Mouse (Mus musculus): ENCODE data around the gene 1110004F10Rik.
"Not testable (repeated sequence)": the region's sequence is repeated elsewhere in the genome, so short reads cannot be mapped to it uniquely, and the experiment has no call there.

Gene 1110004F10Rik

DNA sequence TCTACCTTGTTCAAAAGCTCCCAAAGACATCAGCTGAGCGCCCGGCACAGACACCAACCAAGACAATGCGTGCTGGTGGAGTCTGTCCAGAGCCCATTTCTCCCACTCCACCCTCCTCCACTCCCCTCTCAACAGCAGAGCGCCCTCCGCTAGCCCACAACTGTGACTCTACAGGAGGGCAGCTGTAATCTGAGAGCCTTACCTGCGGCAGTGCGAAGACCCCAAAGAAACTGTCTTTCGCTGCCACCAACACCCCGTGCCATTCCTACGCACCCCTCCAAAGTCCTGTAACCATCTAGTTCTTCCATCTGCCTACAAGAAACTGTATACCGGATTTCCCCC, at the start of gene 1110004F10Rik:
TSS of gene 1110004F10Rik (plus strand) at position 202 of the 342 bp plus-strand sequence.
- in situ Hi-C loops (cut with MboI, MseI), result loop anchor here (10.0 kb wide), 1 partner anchor 814 kb away; no protein-coding TSS in a partner anchor

DNA sequence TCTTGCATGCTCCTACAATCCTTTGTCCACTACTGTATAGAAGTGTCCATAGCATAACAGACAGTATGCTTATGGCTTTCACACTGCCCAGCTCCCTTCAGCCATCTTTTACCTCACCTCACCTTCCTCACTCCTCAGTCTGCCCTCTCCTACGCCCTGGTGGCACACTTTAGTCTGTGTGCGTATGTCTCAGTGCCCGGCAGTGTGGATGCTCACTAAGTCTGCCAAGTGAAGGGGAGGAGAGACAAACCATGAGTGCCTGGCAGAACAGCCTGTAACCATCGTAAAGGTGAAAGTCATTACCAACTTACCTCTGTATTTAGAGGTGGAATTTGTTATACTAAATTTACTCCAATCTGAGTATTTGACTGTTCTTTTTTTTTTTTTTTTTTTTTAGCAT, 36.5 kb upstream of the 1110004F10Rik start:
- in situ Hi-C loops (cut with MboI, MseI), result no loop called here

DNA sequence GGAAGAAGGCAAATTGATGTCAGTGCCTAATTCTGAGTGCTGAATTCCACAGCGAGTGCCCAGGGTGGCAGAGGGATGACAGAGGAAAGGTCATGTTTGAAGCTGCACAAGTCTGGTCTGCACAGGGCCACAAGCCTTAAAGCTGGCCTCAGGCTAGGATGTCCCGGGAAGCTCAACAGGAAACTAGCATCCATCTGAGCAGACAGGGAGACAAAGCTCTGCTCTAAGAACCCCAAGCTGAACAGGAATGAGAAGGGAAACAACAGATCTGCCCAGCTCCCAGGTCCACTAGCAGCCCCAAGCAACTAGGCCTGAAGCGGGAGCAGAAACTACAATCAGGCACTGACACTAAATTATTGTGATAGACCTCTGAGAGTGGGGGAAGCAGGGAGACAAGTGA, 9.2 kb upstream of the 1110004F10Rik start:
- in situ Hi-C loops (cut with MboI, MseI), result loop anchor here (10.0 kb wide), 1 partner anchor 805 kb away; no protein-coding TSS in a partner anchor

DNA sequence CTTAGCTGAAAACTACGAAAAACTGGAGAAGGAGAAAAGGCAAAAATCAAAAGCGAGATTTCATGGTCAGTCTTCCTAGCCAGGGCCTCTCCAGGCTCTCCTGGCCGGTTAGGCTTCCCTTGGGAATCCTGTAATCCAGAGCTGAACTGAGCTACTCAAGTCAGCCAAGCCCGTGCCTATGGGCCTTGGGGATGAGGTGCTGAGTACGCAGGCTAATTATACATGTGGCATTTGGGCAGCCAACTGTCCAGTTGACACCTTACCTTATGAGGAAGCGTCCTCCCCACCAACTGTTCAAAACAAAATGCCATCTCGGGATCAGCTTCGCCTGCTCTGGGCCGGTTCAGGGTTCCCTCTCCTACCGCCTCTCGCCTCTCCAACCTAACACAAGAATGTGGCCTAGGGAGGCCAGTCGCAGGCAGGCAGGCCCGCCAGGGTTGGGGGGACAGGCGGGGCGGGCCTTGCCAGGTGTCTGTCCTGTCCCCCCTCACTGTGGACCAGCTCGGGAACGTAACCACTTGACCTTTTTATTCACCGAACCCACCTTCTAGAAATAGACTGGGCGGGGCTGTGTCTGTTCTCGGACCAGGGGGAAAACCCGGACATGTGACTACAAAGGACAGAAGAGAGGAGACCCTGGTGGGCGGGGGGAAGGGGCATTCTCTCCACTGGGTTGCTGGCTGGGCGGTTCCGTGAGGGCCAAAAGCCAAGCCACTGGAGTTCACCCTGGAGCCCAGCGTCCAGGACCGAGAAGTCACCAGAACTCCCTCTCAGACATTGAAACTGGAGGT, 8.4 kb upstream of the 1110004F10Rik start:
- in situ Hi-C loops (cut with MboI, MseI), result loop anchor here (10.0 kb wide), 1 partner anchor 806 kb away; no protein-coding TSS in a partner anchor

DNA sequence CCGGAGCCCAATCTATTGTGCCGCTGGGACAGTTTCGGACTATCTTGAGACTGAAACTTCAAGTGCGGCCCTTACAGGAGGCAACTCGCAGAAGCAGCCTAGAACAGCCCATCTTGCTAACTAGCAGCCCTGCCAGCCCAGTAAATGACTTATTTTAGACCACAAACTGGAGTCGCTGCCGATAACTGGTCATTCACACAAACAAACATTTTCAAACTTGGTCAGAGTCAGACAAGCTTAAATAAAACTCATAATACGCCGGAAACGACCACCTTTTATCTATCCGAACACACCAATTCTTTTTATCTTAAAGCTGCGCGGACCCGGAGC, 7.8 kb upstream of the 1110004F10Rik start:
- in situ Hi-C loops (cut with MboI, MseI), result loop anchor here (10.0 kb wide), 1 partner anchor 807 kb away; no protein-coding TSS in a partner anchor

DNA sequence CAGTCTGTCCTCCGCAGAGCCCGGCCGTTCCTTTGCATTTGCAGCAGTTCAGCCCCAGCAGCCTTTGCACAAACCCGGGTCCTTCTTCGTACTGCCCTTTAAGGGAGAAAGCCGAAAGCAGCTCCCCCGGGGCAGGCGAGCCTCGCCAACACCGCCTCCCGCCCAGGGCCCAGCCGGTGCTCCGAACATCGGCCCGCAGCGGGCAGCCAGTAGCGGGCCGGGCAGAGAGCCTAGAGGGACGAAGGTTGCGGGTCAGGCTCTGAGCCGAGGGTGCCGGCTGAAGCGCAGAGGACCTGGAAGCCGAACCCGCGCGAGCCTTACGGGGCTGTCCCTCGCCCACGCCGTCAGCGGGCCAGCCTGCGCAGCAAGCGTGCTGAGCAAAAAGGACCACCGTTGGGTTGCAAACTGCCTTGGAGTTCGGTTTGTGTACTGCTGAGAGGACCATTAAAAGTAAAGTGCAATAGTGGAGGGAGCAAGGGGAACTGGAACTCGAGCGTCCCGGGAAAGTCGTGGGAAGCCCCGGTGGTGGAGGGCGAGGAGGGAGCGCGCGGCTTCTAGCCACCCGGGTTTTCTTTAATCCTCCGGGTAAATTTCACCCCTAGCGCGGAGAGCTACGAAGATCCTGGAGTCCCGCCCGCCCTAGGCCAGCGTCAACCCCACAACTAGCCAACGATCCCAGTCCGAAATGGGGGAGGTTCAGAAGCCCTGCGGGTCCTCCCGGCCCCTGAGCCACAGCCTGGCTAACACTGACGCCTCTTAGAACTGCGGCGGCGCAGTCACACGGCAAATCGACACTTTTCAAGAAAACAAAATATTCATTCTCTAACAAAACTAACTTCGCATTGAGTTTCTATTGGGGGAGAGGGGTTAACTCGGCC, 7.2 kb upstream of the 1110004F10Rik start:
- in situ Hi-C loops (cut with MboI, MseI), result loop anchor here (10.0 kb wide), 1 partner anchor 807 kb away; no protein-coding TSS in a partner anchor

DNA sequence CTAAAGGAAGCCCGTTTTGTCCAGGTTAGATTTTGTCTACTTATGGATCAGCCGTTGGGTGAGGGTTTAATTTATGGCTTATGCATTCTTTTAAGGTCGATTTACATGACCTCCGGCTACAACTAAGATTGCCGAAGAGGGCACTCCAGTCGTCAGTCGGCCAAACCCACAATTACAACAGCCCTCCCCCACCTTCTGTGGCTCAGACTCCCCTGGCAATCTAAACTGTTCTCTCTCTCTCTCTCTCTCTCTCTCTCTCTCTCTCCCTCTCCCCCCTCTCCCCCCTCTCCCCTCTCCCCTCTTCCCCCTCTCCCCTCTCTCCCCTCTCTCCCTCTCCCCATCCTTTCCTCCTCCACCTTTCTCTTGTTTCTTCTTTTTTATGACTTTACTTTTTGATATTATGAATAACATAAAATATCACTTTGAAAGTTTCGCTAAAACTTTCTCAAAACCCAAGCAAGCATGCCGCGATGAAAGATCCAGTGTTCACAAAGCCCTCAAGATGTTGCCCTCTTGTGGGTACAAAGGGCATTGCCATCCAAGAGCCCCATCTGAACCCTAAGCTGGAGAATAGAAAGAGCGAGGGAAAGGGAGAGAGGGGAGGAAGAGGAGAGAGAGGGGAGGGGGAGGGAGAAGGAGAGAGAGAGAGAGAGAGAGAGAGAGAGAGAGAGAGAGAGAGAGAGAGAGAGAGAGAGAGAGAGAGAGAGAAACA, 6.4 kb upstream of the 1110004F10Rik start:
- in situ Hi-C loops (cut with MboI, MseI), result loop anchor here (10.0 kb wide), 1 partner anchor 808 kb away; no protein-coding TSS in a partner anchor

DNA sequence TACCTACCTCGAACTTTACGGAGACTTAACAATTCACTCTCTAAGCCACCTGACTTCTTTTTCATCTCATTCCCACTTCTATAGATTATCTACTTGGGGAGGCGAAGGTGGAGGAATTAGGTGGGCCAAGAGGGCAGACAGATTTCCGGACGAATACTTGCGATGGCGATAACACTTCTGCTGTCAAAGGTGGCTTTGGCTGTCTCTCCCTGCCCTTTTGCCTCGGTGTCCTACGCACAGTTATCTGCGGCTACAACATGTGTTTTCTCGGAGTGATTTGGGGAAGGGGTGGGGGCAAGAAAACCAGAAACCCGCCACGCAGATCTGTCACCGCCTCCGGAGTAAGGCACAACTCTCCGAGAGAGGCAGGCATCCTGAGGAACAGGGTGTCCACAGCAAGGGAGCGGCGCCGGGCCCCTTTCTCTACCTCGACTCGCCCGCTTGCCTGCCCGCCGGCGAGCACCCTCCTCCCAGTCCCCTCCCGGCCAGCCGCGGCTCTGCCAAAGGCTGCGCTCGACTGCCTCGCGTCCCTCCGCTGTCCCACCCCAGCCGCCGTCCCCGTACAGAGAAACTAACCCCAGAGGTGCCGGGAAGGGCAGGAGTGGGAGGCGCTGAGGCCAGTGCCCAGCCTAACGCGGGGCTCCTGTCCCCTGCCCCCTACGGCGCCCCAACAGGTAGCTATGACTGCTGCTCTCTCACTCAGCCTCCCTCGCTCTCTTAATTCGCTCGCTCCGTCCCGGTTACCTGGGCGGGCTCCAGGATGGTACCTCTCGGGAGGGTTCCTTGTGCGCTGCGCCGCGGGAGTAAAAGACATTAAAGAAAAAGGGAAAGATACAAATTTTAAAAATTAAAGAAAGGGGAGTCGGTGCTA, 5.6 kb upstream of the 1110004F10Rik start:
- in situ Hi-C loops (cut with MboI, MseI), result loop anchor here (10.0 kb wide), 1 partner anchor 809 kb away; no protein-coding TSS in a partner anchor

DNA sequence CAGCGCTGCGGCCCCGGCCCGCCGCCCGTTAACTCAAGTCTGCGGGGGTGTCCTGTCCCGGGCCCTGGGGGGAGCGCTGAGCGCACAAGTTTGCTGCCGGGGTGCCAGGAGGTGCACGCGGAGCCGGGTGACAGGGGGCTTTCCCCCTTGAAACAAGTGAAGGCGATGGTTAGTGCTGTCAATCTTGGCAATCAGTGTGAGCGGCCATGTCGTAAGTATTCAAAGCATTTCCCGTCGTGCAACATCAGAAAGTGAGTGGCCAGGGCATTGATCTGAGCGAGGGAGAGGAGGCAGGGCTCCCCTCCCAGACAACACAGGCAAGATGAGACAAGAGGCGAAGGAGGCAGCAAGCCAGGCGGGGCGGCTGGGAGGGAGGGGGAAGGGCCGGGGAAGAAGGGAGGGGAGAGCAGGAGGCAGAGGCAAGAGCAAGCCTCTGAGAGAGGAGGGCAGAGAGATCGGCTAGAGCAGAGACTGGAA, 4.9 kb upstream of the 1110004F10Rik start:
- in situ Hi-C loops (cut with MboI, MseI), result loop anchor here (10.0 kb wide), 1 partner anchor 810 kb away; no protein-coding TSS in a partner anchor

DNA sequence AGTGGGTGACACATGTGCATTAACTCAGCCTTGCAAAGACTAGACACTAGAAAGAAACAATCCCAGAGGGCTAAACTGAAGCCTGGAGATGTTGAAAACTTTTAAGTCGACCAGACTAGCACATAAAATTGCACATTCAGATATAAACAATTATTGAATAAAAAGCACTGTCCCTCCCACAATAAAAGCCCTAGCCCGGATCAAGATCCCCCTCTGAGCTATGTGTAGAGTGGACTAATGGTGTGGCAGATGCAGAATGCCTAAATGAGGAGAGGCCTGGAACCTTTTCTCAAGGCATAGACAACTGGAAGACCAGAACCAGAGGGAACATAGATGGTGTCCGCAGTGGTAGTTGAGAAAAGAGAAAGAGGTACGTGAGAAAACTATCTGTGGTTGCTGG, 3.7 kb upstream of the 1110004F10Rik start:
- in situ Hi-C loops (cut with MboI, MseI), result loop anchor here (10.0 kb wide), 1 partner anchor 811 kb away; no protein-coding TSS in a partner anchor

DNA sequence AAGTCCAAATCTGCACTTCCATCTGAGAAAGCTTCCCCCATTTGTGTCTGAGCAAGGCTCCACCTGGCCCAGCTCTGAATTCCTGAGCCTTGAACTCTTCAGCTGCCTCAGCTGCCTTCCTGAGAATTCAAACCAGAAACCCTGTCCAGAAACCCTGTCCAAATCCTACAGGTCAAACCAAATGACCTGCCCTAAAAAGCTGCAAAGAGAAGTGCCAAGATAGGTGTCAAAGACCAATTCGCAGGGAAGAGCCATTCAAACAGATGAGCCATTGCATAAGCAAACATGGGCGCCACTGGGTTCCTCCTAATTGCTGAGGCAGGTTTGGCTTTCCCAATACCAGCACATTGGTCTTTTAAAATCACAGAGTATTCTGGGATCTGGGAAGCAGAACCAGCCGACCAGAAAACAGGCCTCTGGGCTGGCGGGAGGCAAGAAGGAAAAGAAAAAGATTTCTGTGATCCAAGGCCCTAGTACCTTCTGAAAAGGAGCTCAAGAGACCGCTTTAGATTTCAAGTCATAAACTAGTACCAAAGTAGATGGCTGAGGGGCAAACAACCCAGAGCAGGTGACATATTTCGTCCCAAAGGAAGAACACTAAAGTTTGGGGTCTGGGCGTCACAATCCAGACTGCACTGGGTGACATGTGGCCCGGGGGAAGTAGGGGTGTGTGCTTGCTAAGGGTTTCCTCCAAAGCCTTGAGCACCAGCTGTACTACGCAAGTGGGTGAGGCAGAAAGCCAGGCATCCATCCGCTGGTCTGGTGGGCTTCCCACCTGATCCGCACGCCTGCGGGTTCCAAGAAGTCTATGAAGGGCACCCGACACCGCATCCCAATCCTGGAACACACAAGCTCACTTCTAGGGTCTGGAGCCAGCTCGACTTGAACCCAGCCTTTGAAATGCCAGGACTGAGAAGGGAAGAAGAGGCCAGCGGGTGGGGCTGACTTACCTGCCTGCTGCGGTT, 2.3 kb upstream of the 1110004F10Rik start:
- in situ Hi-C loops (cut with MboI, MseI), result loop anchor here (10.0 kb wide), 1 partner anchor 812 kb away; no protein-coding TSS in a partner anchor

DNA sequence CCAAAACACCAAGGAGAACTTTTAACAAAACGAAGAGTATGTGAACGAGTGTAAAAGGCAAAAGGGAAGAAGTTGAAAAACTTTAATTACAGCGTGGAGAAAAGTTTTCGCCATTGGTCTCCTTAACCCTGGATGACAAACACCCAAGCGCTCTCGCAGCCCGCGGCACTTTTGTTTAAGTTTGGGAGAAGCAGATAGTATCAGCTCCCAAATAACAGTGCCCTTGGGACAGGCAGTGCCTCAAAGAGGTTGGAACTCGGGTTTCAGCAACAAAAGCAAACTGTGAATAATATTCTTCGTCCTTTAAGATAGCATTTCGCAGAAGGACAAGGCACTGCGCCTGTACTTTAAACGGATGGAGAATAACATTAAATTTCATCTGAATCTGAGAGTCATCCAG, 1.2 kb upstream of the 1110004F10Rik start:
- in situ Hi-C loops (cut with MboI, MseI), result loop anchor here (10.0 kb wide), 1 partner anchor 813 kb away; no protein-coding TSS in a partner anchor

DNA sequence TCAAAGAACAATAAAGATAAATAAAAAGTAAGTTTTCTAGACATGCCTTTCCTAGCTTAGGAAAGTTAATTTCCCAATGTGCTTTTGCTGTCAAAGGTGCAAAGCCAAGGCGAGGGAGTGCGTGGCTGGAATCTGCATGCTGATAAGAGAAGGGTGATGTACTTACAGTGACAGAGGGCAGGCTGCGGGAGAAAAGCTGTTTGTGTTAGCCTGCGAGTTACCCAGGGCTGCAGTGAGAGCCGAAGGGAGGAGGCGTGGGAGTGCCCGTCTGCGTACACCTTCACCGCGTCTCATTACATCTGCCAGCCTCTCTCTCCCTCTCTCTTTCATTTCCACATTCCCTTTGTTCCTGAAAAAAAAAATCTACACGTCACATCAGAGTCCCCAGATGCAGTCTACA, 686 bp upstream of the 1110004F10Rik start, which contains the start of gene Sox6:
TSS of gene Sox6 (minus strand) at position 286 of the 400 bp plus-strand sequence.
- in situ Hi-C loops (cut with MboI, MseI), result loop anchor here (10.0 kb wide), 1 partner anchor 814 kb away; no protein-coding TSS in a partner anchor

DNA sequence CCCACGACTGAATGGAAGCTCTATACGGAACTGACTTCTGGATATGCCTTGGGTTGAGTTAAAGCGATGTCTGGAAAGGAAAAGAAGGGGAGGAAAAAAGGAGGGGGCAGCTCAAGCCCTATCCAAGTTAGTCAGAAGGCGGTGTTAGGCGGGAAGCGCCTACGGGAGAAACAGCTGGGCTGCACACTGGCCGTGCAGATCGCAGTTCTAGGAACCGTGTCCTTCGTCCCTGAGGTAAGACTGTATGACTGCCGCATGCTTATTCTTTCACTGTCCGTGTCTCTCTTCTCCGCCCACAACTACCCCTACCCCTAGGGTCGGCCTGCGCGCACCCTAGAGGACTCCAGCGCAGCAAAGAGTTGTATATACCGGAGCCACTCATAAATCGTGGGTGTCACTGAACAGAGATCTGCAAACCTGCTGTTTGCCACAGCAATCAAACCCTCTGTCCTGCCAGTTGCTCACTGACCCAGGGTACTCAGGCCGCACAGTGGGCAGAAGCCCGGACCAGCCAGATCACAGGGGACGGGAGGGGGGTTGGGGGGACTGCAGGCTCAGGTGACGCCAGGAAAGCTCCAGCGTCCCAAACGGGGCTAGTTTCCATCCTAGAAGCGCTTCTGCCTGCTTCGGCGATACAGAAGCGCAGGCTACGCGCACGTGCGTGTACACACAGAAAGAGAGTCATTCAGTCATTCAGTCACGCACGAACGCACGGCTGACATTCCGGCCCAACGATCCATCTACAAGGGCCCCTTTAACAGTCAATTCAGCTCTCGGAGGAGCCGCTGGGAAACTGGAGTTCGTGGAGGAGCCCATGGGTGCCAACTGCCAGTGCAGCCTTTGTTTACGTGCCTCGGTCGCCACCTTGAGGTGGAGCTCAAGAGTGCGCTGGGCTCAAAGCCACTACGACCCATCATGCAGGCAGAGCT, 605 bp downstream of the 1110004F10Rik start:
- in situ Hi-C loops (cut with MboI, MseI), result loop anchor here (10.0 kb wide), 1 partner anchor 815 kb away; no protein-coding TSS in a partner anchor

DNA sequence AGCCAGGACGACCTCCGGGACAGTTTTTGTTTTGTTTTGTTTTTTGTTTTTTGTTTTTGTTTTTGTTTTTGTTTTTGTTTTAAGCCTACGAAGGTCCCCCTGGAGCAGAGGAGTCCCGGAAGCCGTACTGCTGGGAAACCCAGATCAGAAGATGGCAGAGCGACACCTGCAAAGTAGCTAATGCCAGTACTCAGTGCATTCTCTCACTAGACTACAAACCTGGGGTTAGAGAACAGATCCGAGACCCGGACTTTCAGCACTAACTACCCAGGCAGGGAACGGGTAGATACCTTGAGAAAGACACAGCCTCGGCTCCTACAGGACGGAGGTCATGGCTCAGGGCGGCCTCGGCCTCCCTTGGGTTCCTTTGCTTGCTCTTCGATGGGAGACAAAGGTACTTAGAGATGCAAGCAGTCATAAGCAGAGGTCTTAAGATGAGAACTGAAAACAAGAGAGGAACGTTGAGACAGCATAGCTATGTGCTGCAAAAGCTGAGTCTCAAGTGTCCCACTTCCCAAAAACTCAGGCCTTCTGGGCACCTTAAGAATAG, 1.3 kb downstream of the 1110004F10Rik start:
- in situ Hi-C loops (cut with MboI, MseI), result no loop called here

DNA sequence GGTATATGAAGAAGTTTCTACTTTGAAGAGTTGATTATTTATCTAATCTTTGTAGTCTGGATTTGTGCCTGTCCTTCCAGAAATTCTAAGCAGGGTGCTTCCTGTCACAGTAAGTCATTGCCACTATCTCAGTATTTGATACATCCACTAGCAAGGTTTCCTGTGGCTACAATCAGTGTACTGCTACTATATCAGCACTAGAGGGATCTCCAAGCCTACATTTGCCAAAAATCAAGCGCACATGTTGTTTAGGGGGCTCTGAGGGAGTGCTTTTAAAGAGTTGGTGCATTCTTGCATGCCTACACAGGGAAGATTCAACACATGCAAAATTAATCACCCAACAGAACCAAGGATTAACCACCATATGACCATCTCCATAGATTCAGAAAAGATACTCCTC, 21.5 kb downstream of the 1110004F10Rik start:
- in situ Hi-C loops (cut with MboI, MseI), result no loop called here

DNA sequence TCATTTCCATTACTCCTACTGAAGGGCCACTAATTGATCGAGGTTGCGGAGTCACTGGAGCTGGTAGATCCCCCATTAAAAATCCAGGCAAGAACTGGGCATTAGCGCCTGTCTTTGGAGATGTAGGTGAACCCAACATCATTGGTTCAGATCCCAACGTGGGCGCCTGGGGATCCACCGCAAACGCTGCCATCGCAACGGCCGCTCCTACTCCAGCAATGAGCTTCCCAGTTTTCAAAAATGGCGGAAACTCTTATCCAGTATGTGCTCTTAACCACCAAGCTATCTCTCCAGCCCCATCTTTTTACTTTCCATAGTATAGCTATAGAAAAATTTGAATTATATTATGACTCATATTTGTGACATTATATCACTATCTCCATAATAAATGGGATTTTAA, 45.2 kb downstream of the 1110004F10Rik start, which contains the start of gene Gm4353:
TSS of gene Gm4353 (minus strand) at position 270 of the 400 bp plus-strand sequence.
- in situ Hi-C loops (cut with MboI, MseI), result not testable (repeated sequence)

Measured in regulatory T cell (primary cell).